Mouse (Mus musculus) left cerebral cortex, adult 2 months (tissue): ENCODE measurements around the gene Stk4. TPM values are rescaled to one million over a fixed set of nuclear protein-coding genes. Genes with fewer than 3 reads are reported as not detected.
"Not testable (repeated sequence)": the region's sequence is repeated elsewhere in the genome, so short reads cannot be mapped to it uniquely, and the experiment has no call there.

Source experiments
- DNase-seq, 2 experiments: peaks; one replicate each; pipeline ENCODE4 v3.0.0; 2021 to 2022; ENCODE audit warnings: low spot score in 2 of 2, mixed read lengths in 1 of 2; ENCODE audit errors: extremely low spot score in 1 of 2
- H3K27ac ChIP-seq: fragments of 200-600 bp; 2 replicates; pipeline ENCODE4 v1.8.1; 2022
- H3K4me3 ChIP-seq: fragments of 200-600 bp; 2 replicates; pipeline ENCODE4 v1.8.1; 2022
- CTCF ChIP-seq: fragments of 200-600 bp; IDR thresholded peaks from 2 replicates; pipeline ENCODE4 v1.8.1; 2022; ENCODE audit warnings: antibody characterized with exemption, mild to moderate bottlenecking, moderate library complexity
- intact Hi-C: fragments of 180-260 bp; cut with DNase I; formaldehyde crosslinking; loops from one replicate; pipeline ENCODE4 v1.15.1; 2025
- total RNA-seq, 2 experiments: library from RNA; stranded (reverse); gene quantifications; 2 replicates each; pipeline ENCODE4 v1.2.3; 2021

Stk4 gene
- total RNA-seq, 2 experiments from 2014 or later: 32.4 to 41.9 TPM

- no peak overlapping the region for H3K27ac ChIP-seq
- DNase-seq: no peak
- no peak for TF ChIP-seq CTCF
- no peak overlapping the region for H3K4me3 ChIP-seq
- intact Hi-C loops: no loop called here
Measured at GRCm38 (mm10) chr2:164059634-164060235, 10.4 kb upstream of the Stk4 start.

- peak within 1 kb of the TSS; percentile 82 for H3K4me3 ChIP-seq
- TF ChIP-seq CTCF: no peak
- intact Hi-C loops: no loop called here
- H3K27ac ChIP-seq: peak within 1 kb of the TSS; percentile 88
- DNase-seq: peak; percentile 89 to 90
Measured at GRCm38 (mm10) chr2:164070765-164071436, 779 bp downstream of the Stk4 start, which contains the start of gene Tomm34. Gene Tomm34, minus strand, starts transcription at chr2:164071169.

GRCm38 (mm10) chr2:164071437-164071820 lies 1.3 kb downstream of the Stk4 start:
- Histone ChIP-seq H3K27ac (peak overlapping the region; percentile 70; the same call in 1 of the 2 replicates), H3K4me3 (peak overlapping the region; percentile 82)
- intact Hi-C loops, DNase-seq: not testable (repeated sequence)

- H3K27ac ChIP-seq: no peak overlapping the region
- TF ChIP-seq CTCF: no peak
- intact Hi-C loops: no loop called here
- no peak overlapping the region for H3K4me3 ChIP-seq
- no peak for DNase-seq
Measured at GRCm38 (mm10) chr2:164072109-164072508, 2.0 kb downstream of the Stk4 start.

GRCm38 (mm10) chr2:164073120-164073519 lies 3.0 kb downstream of the Stk4 start:
- intact Hi-C loops: no loop called here
- no peak for TF ChIP-seq CTCF
- no peak overlapping the region for H3K27ac ChIP-seq
- H3K4me3 ChIP-seq: no peak overlapping the region
- DNase-seq: no peak

GRCm38 (mm10) chr2:164073918-164074578 lies 3.9 kb downstream of the Stk4 start:
- peak overlapping the region; percentile 90 for H3K27ac ChIP-seq
- peak overlapping the region; percentile 99 for H3K4me3 ChIP-seq
- intact Hi-C loops: loop anchor here (2.0 kb wide), 1 partner anchor 79 kb away; the partner anchor contains the start of gene Ywhab
- TF ChIP-seq CTCF: peak; percentile 95
- peak; percentile 98 for DNase-seq

- TF ChIP-seq CTCF: no peak
- Histone ChIP-seq H3K27ac (no peak overlapping the region), H3K4me3 (peak overlapping the region; percentile 99)
- DNase-seq: no peak
- intact Hi-C loops: loop anchor here (2.0 kb wide), 1 partner anchor 80 kb away; the partner anchor contains the start of gene Ywhab
Measured at GRCm38 (mm10) chr2:164075088-164075487, 5.0 kb downstream of the Stk4 start.

- no peak for DNase-seq
- Histone ChIP-seq H3K4me3 (no peak overlapping the region), H3K27ac (no peak overlapping the region)
- intact Hi-C loops: no loop called here
- TF ChIP-seq CTCF: no peak
Measured at GRCm38 (mm10) chr2:164076874-164077425, 6.8 kb downstream of the Stk4 start.

GRCm38 (mm10) chr2:164077875-164078274 lies 7.8 kb downstream of the Stk4 start:
- DNase-seq: no peak
- no peak for TF ChIP-seq CTCF
- Histone ChIP-seq H3K4me3 (no peak overlapping the region), H3K27ac (no peak overlapping the region)
- intact Hi-C loops: no loop called here

GRCm38 (mm10) chr2:164079488-164079887 lies 9.4 kb downstream of the Stk4 start:
- intact Hi-C loops: no loop called here
- DNase-seq: no peak
- TF ChIP-seq CTCF: no peak
- H3K27ac ChIP-seq: no peak overlapping the region
- no peak overlapping the region for H3K4me3 ChIP-seq

GRCm38 (mm10) chr2:164081577-164081976 lies 11.5 kb downstream of the Stk4 start:
- TF ChIP-seq CTCF: no peak
- intact Hi-C loops: no loop called here
- Histone ChIP-seq H3K4me3 (no peak overlapping the region), H3K27ac (no peak overlapping the region)
- DNase-seq: no peak

GRCm38 (mm10) chr2:164082175-164082574 lies 12.1 kb downstream of the Stk4 start:
- intact Hi-C loops: no loop called here
- DNase-seq: no peak
- Histone ChIP-seq H3K4me3 (no peak overlapping the region), H3K27ac (no peak overlapping the region)
- TF ChIP-seq CTCF: no peak
